Comparison of ENCODE assay signal across 8 mouse cellular contexts in genomic region chr1:55192015-55192414, GRCm38 (mm10). TPM values are rescaled to one million over a fixed set of nuclear protein-coding genes. Genes with fewer than 3 reads are reported as not detected.
DNase-seq lines count a peak whose midpoint lies in the region; ATAC-seq lines count a peak whose summit lies in the region.

No protein-coding gene starts in this region.

- WGBS in heart, embryonic 11.5 days (ENCODE audit: insufficient replicate concordance): 21% methylated on average over 8 of the region's 8 CpGs
- WGBS in hindbrain, embryonic 13.5 days: 18% methylated on average over 8 of the region's 8 CpGs
- 10% methylated on average over 8 of the region's 8 CpGs for WGBS in midbrain, embryonic 12.5 days

- H3K4me1 ChIP-seq in heart, embryonic 11.5 days (ENCODE audit: control insufficient read depth, insufficient read depth, low read length): peaks cover 4% of the 10 kb centered on the region; the same call in 1 of the 2 replicates
- peaks cover 32% of the 10 kb centered on the region for H3K4me1 ChIP-seq in hindbrain, embryonic 13.5 days (replicated peaks)
- peaks cover 39% of the 10 kb centered on the region for H3K4me1 ChIP-seq in midbrain, embryonic 12.5 days

- peak overlapping the region; percentile 55 for H3K4me2 ChIP-seq in heart, embryonic 11.5 days
- peak overlapping the region; percentile 51 for H3K4me2 ChIP-seq in hindbrain, embryonic 13.5 days
- peak overlapping the region; percentile 53 for H3K4me2 ChIP-seq in midbrain, embryonic 12.5 days (replicated peaks)

- no peaks in the 10 kb centered on the region for H3K36me3 ChIP-seq in heart, embryonic 11.5 days (ENCODE audit: control insufficient read depth, insufficient read depth, low read length)
- no peaks in the 10 kb centered on the region for H3K36me3 ChIP-seq in hindbrain, embryonic 13.5 days
- no peaks in the 10 kb centered on the region for H3K36me3 ChIP-seq in midbrain, embryonic 12.5 days

- DNase-seq in heart, adult 18-20 months: no peak
- DNase-seq in brain, adult 2 months (ENCODE audit: low read depth, low spot score): peak; percentile 44
- DNase-seq in right cerebral cortex, postnatal 14 days: no peak
- no peak for DNase-seq in cerebellum, adult 9-11 months
- no peak for DNase-seq in adrenal gland, postnatal 36 days

- H3K9me3 ChIP-seq in heart, embryonic 11.5 days (replicated peaks; ENCODE audit: control insufficient read depth, low read length): no peaks in the 10 kb centered on the region
- no peaks in the 10 kb centered on the region for H3K9me3 ChIP-seq in hindbrain, embryonic 13.5 days
- H3K9me3 ChIP-seq in midbrain, embryonic 12.5 days: no peaks in the 10 kb centered on the region

- no peaks in the 10 kb centered on the region for H3K27me3 ChIP-seq in heart, embryonic 11.5 days (ENCODE audit: control insufficient read depth, insufficient read depth, low read length)
- H3K27me3 ChIP-seq in hindbrain, embryonic 13.5 days: no peaks in the 10 kb centered on the region
- peaks cover 14% of the 10 kb centered on the region for H3K27me3 ChIP-seq in midbrain, embryonic 12.5 days

- peak overlapping the region; percentile 62 for H3K9ac ChIP-seq in heart, embryonic 11.5 days (ENCODE audit: low read depth, low read length)
- peak overlapping the region; percentile 55; the same call in 1 of the 2 replicates for H3K9ac ChIP-seq in hindbrain, embryonic 13.5 days
- peak overlapping the region; percentile 41; the same call in 1 of the 2 replicates for H3K9ac ChIP-seq in midbrain, embryonic 12.5 days (replicated peaks)

- ATAC-seq in heart, embryonic 11.5 days (replicated peaks; ENCODE audit: insufficient number of reproducible peaks, low FRiP score, low TSS enrichment): peak; percentile 52; the same call in 1 of the 2 replicates
- ATAC-seq in hindbrain, embryonic 13.5 days (ENCODE audit: low FRiP score): peak; percentile 53; the same call in 1 of the 2 replicates
- ATAC-seq in midbrain, embryonic 12.5 days (ENCODE audit: low FRiP score, low read depth): peak; percentile 65

- peak overlapping the region; percentile 43; the same call in 1 of the 2 replicates for H3K27ac ChIP-seq in heart, embryonic 11.5 days (ENCODE audit: low read depth, low read length)
- peak overlapping the region; percentile 50; the same call in 1 of the 2 replicates for H3K27ac ChIP-seq in hindbrain, embryonic 13.5 days
- peak overlapping the region; percentile 56 for H3K27ac ChIP-seq in midbrain, embryonic 12.5 days (replicated peaks)

- H3K4me3 ChIP-seq in heart, embryonic 11.5 days (ENCODE audit: low read depth, low read length): peak overlapping the region; percentile 24; the same call in 1 of the 2 replicates
- H3K4me3 ChIP-seq in hindbrain, embryonic 13.5 days: peak overlapping the region; percentile 31
- peak overlapping the region; percentile 38 for H3K4me3 ChIP-seq in midbrain, embryonic 12.5 days

RNA-seq across cellular contexts. Expression of gene Rftn2, which starts 34.6 kb away (rescaled TPM):
- polyA plus RNA-seq in heart, embryonic 11.5 days (2014; fragmentation: Nextera tagmentation; extraction: Ambion mirVana): 4.8 and 6.3 TPM in 2 replicates
- 10 to 100 TPM; 10.8 to 11.0 TPM for total RNA-seq in heart, adult 18-20 months (2021)
- 10.0 and 11.3 TPM in 2 replicates for polyA plus RNA-seq in hindbrain, embryonic 13.5 days (2015; fragmentation: Nextera tagmentation; extraction: Ambion mirVana)
- 8.3 and 8.9 TPM in 2 replicates for polyA plus RNA-seq in midbrain, embryonic 12.5 days (2016; fragmentation: Nextera tagmentation; extraction: Ambion mirVana)
- total RNA-seq in adrenal gland, postnatal 36 days (2021): 10 to 100 TPM; 18.2 to 21.9 TPM

RNA-seq across cellular contexts. Expression of gene Mars2, which starts 45.0 kb away (rescaled TPM):
- polyA plus RNA-seq in heart, embryonic 11.5 days (2014; fragmentation: Nextera tagmentation; extraction: Ambion mirVana): 3.9 and 4.0 TPM in 2 replicates
- total RNA-seq in heart, adult 18-20 months (2021): 1 to 10 TPM; 5.1 to 5.7 TPM
- 3.5 TPM in 2 replicates for polyA plus RNA-seq in hindbrain, embryonic 13.5 days (2015; fragmentation: Nextera tagmentation; extraction: Ambion mirVana)
- 4.0 TPM in 2 replicates for polyA plus RNA-seq in midbrain, embryonic 12.5 days (2016; fragmentation: Nextera tagmentation; extraction: Ambion mirVana)
- 1 to 10 TPM; 6.9 to 8.9 TPM for total RNA-seq in adrenal gland, postnatal 36 days (2021)
